Mouse (Mus musculus): Measurements from ENCODE around the gene Cox7c.
"Not testable (repeated sequence)": the region's sequence is repeated elsewhere in the genome, so short reads cannot be mapped to it uniquely, and the experiment has no call there.

Gene Cox7c

DNA sequence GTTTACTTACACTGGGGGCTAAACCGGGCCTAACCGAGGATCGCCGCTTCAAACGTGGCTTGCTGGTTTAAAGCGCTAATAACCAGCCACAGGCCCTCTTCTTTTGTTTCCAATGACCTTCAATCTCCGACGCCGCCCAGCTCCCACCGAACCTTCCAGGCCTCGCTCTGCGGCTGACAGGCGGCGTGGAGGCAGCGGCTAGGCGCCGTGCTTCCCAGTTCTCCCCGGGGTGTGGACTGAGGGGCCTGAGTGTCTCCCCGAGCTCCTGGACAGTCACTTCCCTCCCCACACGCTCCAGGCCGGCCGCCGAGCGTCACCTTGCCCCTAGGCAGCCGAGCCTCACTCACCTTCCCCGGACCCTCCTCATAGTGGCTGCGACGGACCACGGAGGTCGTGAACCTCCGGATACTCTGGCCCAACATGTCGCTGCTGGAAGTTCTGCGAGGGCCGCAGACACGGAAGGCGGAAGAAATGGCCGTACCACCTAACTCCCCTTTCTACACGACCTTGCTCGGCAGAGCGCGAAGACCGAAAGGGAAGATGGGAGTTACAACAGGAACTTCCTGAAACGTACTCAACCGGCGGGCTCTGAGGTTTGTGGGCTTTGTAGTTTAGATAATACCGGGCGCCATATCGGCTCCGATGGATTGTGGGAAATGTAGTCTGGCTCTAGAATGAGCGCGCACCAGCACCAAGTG, at the start of gene Cox7c:
TSS of gene Cox7c (minus strand) at position 651 of the 698 bp plus-strand sequence.
- peak; percentile 90 for DNase-seq (ENCODE audit: low read depth)

DNA sequence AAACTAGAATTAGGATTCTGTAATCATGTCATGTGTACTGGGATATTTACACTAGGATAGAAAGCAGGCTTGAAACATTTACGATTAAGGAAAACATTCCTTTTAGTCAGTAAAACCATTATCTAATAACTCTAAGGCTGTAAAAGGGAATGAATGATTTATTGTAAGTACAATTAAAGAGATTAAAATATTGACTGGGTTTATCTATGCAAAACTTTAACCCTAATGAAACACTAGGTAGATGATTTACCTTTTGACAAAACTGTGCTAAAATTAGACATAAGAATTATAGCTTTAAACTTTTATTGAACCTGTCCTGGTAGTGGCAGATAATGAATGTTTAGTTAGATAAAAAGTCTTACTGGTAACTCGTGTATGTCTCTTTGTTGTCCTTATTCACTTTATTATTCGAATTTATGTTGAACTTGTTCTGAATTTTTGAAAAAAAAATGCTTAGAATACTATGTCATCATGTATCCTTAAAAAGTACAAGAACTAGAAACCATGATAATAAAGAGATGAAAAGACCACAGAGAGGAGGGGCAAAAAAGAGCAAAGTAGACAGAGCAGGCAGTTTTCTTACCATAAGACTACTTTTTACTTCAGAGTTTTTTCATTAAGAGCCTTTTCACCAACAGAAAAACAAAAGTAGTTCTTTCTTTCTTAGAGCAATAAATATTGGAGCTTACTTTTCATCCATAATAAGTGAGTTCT, 21.5 kb upstream of the Cox7c start:
- DNase-seq (ENCODE audit: low read depth) = no peak

DNA sequence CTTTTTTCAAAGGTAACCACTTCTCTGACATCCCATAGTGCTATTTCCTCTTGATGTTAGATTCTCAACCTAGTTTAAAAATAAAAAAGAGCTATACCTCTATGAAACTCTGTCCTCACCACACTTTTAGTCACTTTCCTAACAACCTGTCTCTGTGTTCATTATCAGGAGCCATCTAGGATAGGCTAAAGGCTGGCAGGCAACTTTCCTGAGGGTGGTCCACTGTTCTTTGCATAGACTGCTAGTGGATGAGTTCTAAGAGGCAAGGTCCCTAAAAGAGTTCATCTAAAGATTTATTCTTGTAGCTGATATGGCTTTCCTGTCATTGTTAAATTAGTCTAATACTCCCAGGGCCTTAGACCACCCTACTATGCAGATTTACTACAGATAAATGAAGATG, 20.8 kb upstream of the Cox7c start:
- DNase-seq (ENCODE audit: low read depth) = no peak

DNA sequence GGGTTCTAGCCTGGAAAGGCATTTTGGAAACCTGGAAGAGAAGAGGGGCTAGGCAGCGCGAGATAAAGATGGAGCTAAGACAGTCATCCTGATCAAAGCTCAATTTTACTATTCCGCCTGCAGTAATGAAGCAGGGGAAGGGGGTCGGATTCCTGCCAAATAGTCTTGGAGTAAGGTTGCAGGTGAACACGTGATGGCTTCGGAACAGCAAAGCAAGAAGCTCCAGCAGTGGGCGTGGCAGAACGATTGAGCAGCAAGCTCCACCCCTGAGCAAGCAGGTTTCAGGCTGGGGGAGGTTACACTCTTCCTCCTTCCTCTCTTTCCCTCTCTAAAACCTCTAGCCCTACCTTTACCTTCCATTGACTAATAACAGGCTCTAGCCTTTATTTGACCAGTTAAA, 7.4 kb upstream of the Cox7c start:
- not testable (repeated sequence) for DNase-seq (ENCODE audit: low read depth)

DNA sequence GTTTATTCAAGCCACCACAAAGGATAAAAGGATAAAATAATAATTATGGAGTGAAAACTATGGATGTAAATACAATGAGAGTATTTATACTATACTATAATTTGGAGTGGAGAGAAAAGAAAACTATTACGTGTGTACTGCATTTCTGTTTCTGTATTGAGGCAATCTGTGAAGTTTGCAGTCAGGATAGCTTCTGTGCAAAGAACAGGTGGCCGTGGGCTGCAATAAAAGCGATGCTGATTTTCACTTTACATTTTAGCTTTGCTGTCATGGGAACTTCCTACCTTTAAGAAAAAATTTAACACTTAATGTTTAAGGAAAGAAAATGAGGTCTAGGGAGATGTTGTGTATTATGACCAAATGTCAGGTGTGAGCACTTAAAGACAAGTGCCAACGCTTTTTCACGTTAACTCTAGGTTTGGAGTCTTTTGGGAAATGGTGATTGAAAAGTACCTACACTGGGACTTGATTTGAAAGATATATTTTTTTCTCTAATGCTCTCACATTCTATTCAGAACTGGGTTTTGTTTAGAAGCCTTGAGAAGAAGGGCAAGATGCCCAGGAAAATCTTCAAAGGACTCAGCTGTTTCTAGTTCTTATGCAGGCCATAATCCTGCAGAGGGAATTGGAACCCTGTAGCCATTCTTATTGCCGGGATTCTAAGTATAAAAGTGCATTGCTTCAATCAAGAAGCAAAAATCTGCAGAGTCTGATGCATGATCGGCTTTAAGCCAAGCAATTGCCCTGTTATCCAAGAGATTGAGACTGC, 41.6 kb downstream of the Cox7c start:
- DNase-seq (ENCODE audit: low read depth) = no peak

Measured in NIH3T3 (cell line).